In the genomic region with DNA sequence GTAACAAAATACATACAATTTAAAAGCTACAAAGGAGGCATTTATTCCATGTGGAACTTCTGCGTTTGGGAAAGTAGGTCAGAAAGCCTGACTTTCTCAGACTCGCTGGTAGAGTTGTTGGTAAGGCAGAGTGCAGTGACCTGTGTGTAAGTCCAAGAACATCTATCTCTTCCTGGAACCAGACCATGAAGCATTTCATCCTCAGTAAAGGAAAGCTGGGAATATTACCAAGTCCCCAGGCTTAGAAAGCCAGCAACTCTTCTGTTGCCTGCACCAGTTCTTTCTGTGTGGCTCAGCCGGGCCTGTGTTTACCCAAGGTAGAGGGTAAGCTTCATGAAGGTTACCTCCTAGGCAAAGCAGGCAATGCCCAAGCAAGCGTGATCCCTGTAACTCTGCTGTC, we compare ENCODE assay signal across 26 mouse cellular contexts.
"Had no signal": no experiment of that assay in that cellular context is flagged by ENCODE, and none has a peak within 500 bp of the region (broad histone marks: within the 10 kb centered on the region; RNA-seq: fewer than 3 reads in every experiment).

No protein-coding gene starts in this region.

- H3K4me3 ChIP-seq: gastrocnemius, adult 2 months; heart, adult 2 months; heart, embryonic 13.5 days; heart, embryonic 15.5 days; hindbrain, embryonic 13.5 days; hindbrain, embryonic 15.5 days; kidney, embryonic 15.5 days; limb, embryonic 12.5 days; liver, embryonic 12.5 days had no signal

- H3K27ac ChIP-seq: gastrocnemius, adult 2 months; heart, adult 2 months; heart, embryonic 13.5 days; heart, embryonic 15.5 days; hindbrain, embryonic 13.5 days; hindbrain, embryonic 15.5 days; hindbrain, postnatal 0 days; kidney, embryonic 15.5 days; kidney, postnatal 0 days; limb, embryonic 12.5 days; liver, embryonic 12.5 days; liver, embryonic 14.5 days had no signal

- ATAC-seq: hindbrain, postnatal 0 days; intestine, embryonic 16.5 days; liver, embryonic 12.5 days had no signal

- H3K4me2 ChIP-seq: heart, embryonic 11.5 days; heart, embryonic 13.5 days; heart, embryonic 15.5 days; hindbrain, embryonic 13.5 days; hindbrain, embryonic 15.5 days; kidney, embryonic 15.5 days; limb, embryonic 12.5 days; liver, embryonic 12.5 days had no signal

- H3K36me3 ChIP-seq: heart, embryonic 13.5 days; heart, embryonic 15.5 days; hindbrain, embryonic 13.5 days; hindbrain, embryonic 15.5 days; kidney, embryonic 15.5 days; limb, embryonic 12.5 days; liver, embryonic 12.5 days had no signal

- H3K4me1 ChIP-seq: heart, embryonic 15.5 days; hindbrain, embryonic 13.5 days; hindbrain, embryonic 15.5 days; kidney, embryonic 15.5 days; limb, embryonic 12.5 days; liver, embryonic 12.5 days had no signal

- H3K9ac ChIP-seq: heart, embryonic 13.5 days; heart, embryonic 15.5 days; hindbrain, embryonic 13.5 days; hindbrain, embryonic 15.5 days; kidney, embryonic 15.5 days; limb, embryonic 12.5 days; liver, embryonic 12.5 days; liver, embryonic 14.5 days had no signal

- H3K9me3 ChIP-seq: heart, embryonic 13.5 days; heart, embryonic 15.5 days; hindbrain, embryonic 13.5 days; hindbrain, embryonic 15.5 days; kidney, embryonic 15.5 days; limb, embryonic 12.5 days; liver, embryonic 12.5 days had no signal

- H3K27me3 ChIP-seq: heart, embryonic 13.5 days; heart, embryonic 15.5 days; hindbrain, embryonic 13.5 days; hindbrain, embryonic 15.5 days; kidney, embryonic 15.5 days; limb, embryonic 12.5 days; liver, embryonic 12.5 days had no signal

- DNase-seq: gastrocnemius, adult 2 months; gastrocnemius, postnatal 14 days; gastrocnemius, postnatal 36 days; heart, adult 11 months; heart, adult 2 months; heart, postnatal 14 days; heart, postnatal 36 days; kidney, adult 11 months; kidney, adult 9 months; kidney, postnatal 14 days; kidney, postnatal 36 days; layer of hippocampus, adult 9-11 months; layer of hippocampus, postnatal 36 days; left cerebral cortex, postnatal 4 days had no signal
